Mouse (Mus musculus) bone marrow macrophage, adult 2 months (primary cell): ENCODE data around the gene Slc13a5. TPM values are rescaled to one million over a fixed set of nuclear protein-coding genes. Genes with fewer than 3 reads are reported as not detected.

Source experiments
- H3K27ac ChIP-seq: 2 replicates; pipeline ENCODE4 v1.5.1; 2012; ENCODE audit warnings: low read depth, low read length; ENCODE audit not compliant: insufficient read depth
- H3K4me1 ChIP-seq: 2 replicates; pipeline ENCODE4 v1.6.1; 2012; ENCODE audit warnings: low read length; ENCODE audit not compliant: control insufficient read depth, insufficient read depth
- H3K4me3 ChIP-seq: 2 replicates; pipeline ENCODE4 v1.5.1; 2012; ENCODE audit warnings: mild to moderate bottlenecking, low read length, moderate library complexity; ENCODE audit not compliant: insufficient read depth
- CTCF ChIP-seq: IDR thresholded peaks from 2 replicates; pipeline ENCODE4 v1.5.1; 2012; ENCODE audit warnings: low read depth, mild to moderate bottlenecking, low read length, moderate library complexity
- POLR2A ChIP-seq: IDR thresholded peaks from 2 replicates; pipeline ENCODE4 v1.6.1; 2012; ENCODE audit warnings: mild to moderate bottlenecking, low read depth, low read length, borderline replicate concordance
- polyA plus RNA-seq: library from polyadenylated mRNA; stranded (reverse); fragments of >200 nt; gene quantifications from 2 replicates; pipeline ENCODE4 v1.2.4, GENCODE M21; 2012; ENCODE audit not compliant: missing spikeins, insufficient read depth, insufficient read length

Slc13a5 gene
- not detected in 2 replicates for polyA plus RNA-seq

DNA sequence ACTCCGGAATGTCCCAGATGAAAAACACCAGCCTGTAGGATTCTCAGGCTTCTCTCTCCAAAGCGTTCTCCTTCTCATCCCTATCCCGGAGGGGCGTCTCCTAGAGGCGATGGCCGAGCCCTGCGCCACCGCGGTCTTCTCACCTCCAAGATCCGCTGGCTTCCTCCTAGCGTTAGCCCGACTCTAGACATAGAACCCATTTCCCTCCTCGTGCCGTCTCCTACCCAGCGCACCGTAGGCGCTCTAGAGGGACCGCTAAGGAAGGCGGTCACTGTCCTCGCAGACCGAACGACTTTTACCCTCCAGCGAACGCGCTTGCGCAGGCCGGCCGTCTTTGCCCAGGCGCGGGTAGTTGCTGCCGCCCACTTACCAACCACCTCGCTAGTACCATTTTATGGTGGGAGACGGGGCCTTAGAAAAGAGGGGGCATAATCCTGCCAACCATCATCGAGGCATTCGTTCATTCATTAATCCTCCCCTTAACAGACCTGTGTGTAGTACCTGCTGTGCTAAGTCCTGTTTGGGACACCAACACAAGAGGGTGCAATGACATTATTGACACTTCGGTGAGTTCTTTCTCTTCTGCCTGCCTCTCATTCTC is at the start of gene Slc13a5:
TSS of gene Slc13a5 (minus strand) at position 263 of the 601 bp plus-strand sequence.
- H3K4me1 ChIP-seq: peaks cover 2% of the 10 kb centered on the region
- no peak within 1 kb of the TSS for H3K27ac ChIP-seq
- peak within 1 kb of the TSS; percentile 26 for H3K4me3 ChIP-seq
- no peak for TF ChIP-seq CTCF
- TF ChIP-seq POLR2A: no peak

DNA sequence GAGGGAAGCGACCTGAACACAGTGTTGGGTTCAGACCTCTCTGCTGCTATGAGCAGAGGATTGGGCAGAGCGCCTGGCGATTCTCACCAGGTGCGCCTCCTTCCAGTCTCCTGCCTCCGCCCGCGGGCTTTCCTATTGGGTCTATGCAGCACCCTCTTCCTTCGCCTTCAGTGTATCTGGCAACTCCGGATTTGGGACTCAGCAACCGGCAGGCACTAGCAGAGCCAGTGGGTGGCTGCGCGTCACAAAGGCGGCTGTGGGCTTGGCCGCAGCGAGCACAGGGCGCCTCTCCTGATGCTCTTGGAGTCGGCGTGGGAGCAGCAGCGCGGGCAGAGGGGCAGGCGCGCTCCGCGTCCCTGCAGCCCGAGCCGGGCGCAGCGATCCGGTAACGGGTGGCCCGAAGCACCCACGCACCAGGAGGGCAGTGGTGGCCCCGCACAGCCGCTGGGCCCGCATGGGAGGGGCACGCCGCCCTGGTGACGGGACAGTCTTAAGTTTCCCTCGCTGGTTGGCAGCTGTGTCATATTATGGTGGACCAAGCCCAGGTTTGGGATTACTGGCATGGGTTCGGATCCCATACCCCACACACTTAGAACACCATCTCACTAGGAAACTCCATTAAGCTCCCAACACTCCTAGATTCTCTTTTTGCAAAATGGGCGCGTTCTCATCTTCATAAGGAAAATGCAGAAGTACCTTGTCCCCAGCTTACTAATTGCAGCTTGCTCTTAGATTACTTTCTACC is 47.3 kb upstream of the Slc13a5 start, which contains the start of gene Fbxo39:
TSS of gene Fbxo39 (plus strand) at position 294 of the 745 bp plus-strand sequence.
- no peak within 1 kb of the TSS for H3K4me3 ChIP-seq
- TF ChIP-seq POLR2A (no peak), CTCF (no peak)
- H3K4me1 ChIP-seq: no peaks in the 10 kb centered on the region
- no peak within 1 kb of the TSS for H3K27ac ChIP-seq

DNA sequence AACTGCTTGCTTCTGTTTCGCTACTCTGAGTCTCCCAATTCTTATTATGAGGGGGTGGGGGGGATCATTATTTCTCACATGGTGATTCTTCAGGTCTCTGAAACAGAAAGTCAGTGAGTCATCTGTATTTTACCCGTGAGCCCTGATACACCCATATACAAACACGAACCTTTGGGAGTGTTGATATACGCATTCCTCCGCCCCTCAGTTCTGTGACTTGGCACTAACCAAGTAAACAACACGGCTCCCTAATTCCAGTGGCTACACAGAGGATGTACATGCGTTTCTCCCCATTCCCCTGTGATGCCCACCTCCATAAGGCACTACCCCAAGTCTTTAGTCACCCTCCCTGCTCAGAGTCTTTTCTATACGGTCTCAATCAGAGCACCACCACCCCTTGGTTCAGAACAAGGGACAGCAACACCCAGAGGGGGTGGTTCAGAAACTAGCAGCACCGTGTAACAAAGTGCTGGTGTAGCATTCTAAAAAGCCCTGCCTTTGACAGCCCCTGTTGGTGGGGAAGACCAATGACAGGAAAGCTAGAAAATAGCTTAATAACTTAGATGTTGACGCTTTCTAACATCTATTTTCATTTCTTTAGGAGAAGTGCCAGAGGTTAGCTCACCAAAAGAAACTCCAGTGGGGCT is 44.5 kb upstream of the Slc13a5 start:
- Histone ChIP-seq H3K27ac (no peak overlapping the region), H3K4me1 (no peaks in the 10 kb centered on the region), H3K4me3 (no peak overlapping the region)
- TF ChIP-seq POLR2A (no peak), CTCF (no peak)

DNA sequence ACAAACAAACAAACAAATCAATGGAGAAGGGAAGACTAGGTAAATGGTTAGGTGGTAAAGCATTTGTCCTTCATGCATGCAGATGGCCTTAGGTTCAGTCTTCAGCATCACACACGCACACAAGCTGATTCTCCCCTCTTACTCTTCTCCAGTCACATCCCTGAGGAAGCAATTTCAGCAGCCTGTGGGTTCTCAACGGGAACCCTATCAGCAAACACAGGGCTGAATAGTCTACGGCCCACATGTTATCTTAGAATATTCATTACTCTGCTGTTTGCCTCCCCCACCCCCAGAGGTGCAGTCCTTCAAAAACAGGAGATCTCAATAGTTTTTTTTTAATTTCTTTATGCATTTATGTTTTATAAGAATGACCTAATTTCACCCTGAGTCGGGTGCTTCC is 43.5 kb upstream of the Slc13a5 start:
- H3K4me1 ChIP-seq: no peaks in the 10 kb centered on the region
- no peak for TF ChIP-seq CTCF
- no peak for TF ChIP-seq POLR2A
- no peak overlapping the region for H3K27ac ChIP-seq
- no peak overlapping the region for H3K4me3 ChIP-seq

DNA sequence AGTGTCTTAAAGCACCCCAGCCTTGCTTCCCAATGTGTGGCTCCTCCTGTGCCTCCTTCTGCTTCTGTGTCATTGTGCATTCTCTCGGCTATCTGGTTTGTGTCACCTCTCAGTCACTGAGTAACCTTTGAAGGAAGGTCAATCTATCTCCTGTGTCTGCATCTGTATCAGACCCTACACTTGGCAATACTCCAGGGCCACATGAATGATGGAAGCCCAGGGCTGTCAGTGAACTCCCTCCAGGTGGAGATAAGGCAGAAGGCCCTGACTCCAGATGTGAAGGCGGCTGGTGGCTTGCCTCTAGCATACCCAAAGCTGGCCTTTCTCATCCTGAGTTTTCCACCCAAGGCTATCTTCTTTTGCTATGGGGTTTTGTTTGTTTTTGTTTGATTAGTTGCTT is 42.0 kb upstream of the Slc13a5 start:
- Histone ChIP-seq H3K27ac (no peak overlapping the region), H3K4me3 (no peak overlapping the region), H3K4me1 (no peaks in the 10 kb centered on the region)
- TF ChIP-seq POLR2A: no peak
- no peak for TF ChIP-seq CTCF

DNA sequence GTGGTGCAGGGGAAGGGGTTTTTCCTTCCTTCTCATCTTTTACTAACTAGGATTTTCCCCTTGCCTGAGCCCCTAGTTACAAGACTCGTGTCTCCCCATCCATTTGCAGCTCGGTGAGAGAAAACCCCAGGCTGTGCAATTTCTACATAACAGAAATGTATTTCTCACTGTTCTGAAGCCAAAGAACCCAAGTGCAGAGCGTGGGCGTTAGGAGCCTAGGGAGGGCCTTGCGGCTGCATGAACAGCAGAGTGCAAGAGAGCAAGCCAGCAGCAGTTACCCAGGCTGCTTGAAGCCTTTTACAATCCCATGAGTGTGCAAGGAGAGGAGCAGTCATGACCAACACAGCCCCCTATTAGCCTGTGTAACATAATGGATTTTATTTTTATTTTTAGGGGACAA is 40.4 kb upstream of the Slc13a5 start:
- no peak for TF ChIP-seq CTCF
- TF ChIP-seq POLR2A: no peak
- H3K4me3 ChIP-seq: no peak overlapping the region
- H3K4me1 ChIP-seq: no peaks in the 10 kb centered on the region
- H3K27ac ChIP-seq: no peak overlapping the region

DNA sequence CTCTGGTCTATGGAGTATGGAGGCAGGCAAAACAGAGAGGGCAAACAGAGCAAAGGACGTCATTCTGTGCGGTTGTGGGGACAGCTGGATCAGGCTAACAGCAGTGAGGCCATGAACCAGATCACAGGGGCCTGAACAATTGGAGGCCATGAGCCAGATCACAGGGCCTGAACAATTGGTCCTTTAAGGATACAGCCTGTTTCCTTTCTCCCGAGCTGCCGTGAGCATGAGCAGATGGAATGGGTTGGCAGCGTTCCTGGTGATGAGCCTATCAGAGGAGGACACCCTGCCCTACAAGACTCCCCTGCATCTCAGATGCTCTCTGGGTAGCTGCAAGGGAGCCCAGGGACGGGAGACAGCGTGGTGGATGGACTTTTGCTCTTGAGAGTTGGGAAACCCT is 35.2 kb upstream of the Slc13a5 start:
- Histone ChIP-seq H3K4me1 (peaks cover 12% of the 10 kb centered on the region), H3K4me3 (peak overlapping the region; percentile 63), H3K27ac (no peak overlapping the region)
- no peak for TF ChIP-seq POLR2A
- TF ChIP-seq CTCF: no peak

DNA sequence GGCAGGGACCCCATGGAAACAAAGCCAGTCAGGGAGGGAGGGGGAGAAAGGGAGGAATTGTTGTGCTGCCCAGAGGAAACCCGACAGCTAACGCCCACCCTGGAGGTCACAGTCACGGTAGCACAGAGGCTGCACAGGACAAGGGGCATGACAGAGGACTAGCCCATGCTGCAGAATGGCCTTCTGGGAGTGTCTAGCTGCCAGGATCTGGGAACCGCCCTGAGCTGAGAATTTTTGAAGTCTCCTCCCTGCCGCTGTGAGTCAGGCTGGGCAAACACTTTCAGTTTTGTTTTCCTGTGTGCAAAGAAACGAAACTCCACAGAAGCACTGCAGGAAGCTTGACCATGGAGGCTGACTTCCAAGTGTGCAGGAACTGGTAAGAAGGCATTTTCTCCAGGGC is 34.3 kb upstream of the Slc13a5 start, which contains the start of gene Xaf1:
TSS of gene Xaf1 (plus strand) at position 296 of the 400 bp plus-strand sequence.
- TF ChIP-seq CTCF (no peak), POLR2A (no peak)
- Histone ChIP-seq H3K4me1 (peaks cover 12% of the 10 kb centered on the region), H3K4me3 (peak within 1 kb of the TSS; percentile 63), H3K27ac (peak within 1 kb of the TSS; percentile 21; the same call in 1 of the 2 replicates)

DNA sequence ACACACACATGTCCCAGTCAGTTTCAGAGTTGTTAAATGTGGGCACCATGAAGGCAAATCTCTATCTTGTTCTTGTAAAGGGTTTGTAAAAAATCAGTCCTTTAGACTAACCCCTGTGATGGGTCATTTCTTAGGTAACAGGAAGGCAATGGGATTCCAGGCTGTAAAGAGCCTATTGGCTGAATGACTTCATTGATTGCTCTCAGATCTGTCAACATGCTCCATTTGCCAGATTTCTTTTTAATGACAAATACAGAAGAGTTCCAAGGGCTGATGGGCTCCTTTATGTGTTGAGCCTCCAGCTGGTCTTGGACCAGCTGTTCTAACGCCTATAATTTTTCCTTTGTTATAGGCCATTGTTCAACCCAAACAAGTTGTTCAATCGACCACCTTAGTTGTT is 26.1 kb upstream of the Slc13a5 start:
- no peak overlapping the region for H3K27ac ChIP-seq
- H3K4me3 ChIP-seq: no peak overlapping the region

DNA sequence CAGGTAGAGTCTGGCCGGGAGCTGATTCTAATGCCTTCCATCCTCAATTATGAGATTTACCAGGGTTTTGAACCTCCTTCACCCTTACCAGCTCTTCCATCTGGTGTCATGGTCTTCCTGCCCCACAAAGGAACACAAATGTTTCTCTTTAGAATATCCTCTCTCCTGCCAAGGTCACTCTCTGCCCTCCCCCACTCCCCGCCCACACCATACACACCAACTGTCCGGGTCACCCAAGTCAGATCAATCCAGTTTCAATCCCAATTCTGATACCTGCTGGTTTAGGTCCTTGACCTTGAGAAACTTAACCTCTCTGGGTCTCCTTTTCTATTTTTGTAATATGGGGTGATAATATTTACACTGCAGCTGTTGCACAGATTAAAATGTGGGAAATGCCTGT is 20.5 kb upstream of the Slc13a5 start:
- Histone ChIP-seq H3K4me1 (no peaks in the 10 kb centered on the region), H3K27ac (no peak overlapping the region), H3K4me3 (no peak overlapping the region)
- no peak for TF ChIP-seq CTCF
- TF ChIP-seq POLR2A: no peak

More for the DNA sequence above, 26.1 kb upstream of the Slc13a5 start:
- no peaks in the 10 kb centered on the region for H3K4me1 ChIP-seq
- no peak for TF ChIP-seq POLR2A
- TF ChIP-seq CTCF: no peak
